ENCODE assay signal across 22 mouse cellular contexts in genomic region chr8:81766033-81766432, GRCm38 (mm10).
DNase-seq lines count a peak whose midpoint lies in the region; ATAC-seq and TF ChIP-seq lines count a peak whose summit lies in the region.
"Had no signal": no experiment of that assay in that cellular context is flagged by ENCODE, and none has a peak within 500 bp of the region (broad histone marks: within the 10 kb centered on the region; RNA-seq: fewer than 3 reads in every experiment).

No protein-coding gene starts in this region.

- DNase-seq in G1E (ENCODE audit: low spot score): no peak
- DNase-seq in embryonic facial prominence, embryonic 11.5 days (ENCODE audit: low spot score): peak; percentile 44
- DNase-seq in liver, embryonic 14.5 days (ENCODE audit: low read depth in 3 of 3, low spot score in 3 of 3): no peak
- peak; percentile 50 for DNase-seq in thymus, postnatal 14 days
- no peak for DNase-seq in left cerebral cortex, adult 8-10 months (ENCODE audit: low spot score in 2 of 2)
- DNase-seq in embryo, embryonic 9.5 days (ENCODE audit: extremely low spot score): no peak
- DNase-seq in lung, adult 18-20 months: no peak
- DNase-seq in cerebellum, postnatal 36 days: no peak
- DNase-seq: adrenal gland, adult 2 months; cerebellum, adult 18-20 months; forebrain, postnatal 0 days; gastrocnemius, postnatal 10 days; heart, postnatal 14 days; kidney, adult 2 months; kidney, postnatal 4 days; left cerebral cortex, postnatal 4 days; spleen, adult 18-20 months had no signal

- no peaks in the 10 kb centered on the region for H3K27me3 ChIP-seq in G1E (ENCODE audit: insufficient read depth, low read length)
- H3K27me3 ChIP-seq in embryonic facial prominence, embryonic 11.5 days (ENCODE audit: control insufficient read depth, insufficient read depth, low read length): no peaks in the 10 kb centered on the region
- no peaks in the 10 kb centered on the region for H3K27me3 ChIP-seq in liver, embryonic 14.5 days (ENCODE audit: control insufficient read depth, insufficient read depth, low read length)
- H3K27me3 ChIP-seq: CH12.LX; hindbrain, embryonic 15.5 days; lung, embryonic 15.5 days; neural tube, embryonic 15.5 days had no signal

- no peaks in the 10 kb centered on the region for H3K9me3 ChIP-seq in G1E (replicated peaks)
- H3K9me3 ChIP-seq in embryonic facial prominence, embryonic 11.5 days (replicated peaks; ENCODE audit: control insufficient read depth, low read length): no peaks in the 10 kb centered on the region
- no peaks in the 10 kb centered on the region for H3K9me3 ChIP-seq in liver, embryonic 14.5 days (ENCODE audit: control insufficient read depth, low read length)
- H3K9me3 ChIP-seq: hindbrain, embryonic 15.5 days; lung, embryonic 15.5 days; neural tube, embryonic 15.5 days had no signal

- 57% methylated on average over 5 of the region's 5 CpGs for WGBS in embryonic facial prominence, embryonic 11.5 days
- WGBS in liver, embryonic 14.5 days (ENCODE audit: insufficient replicate concordance): 19% methylated on average over 5 of the region's 5 CpGs

- peaks cover 2% of the 10 kb centered on the region for H3K36me3 ChIP-seq in G1E (replicated peaks)
- no peaks in the 10 kb centered on the region for H3K36me3 ChIP-seq in embryonic facial prominence, embryonic 11.5 days (replicated peaks; ENCODE audit: control insufficient read depth, insufficient read depth, low read depth, low read length)
- no peaks in the 10 kb centered on the region for H3K36me3 ChIP-seq in liver, embryonic 14.5 days (replicated peaks; ENCODE audit: control insufficient read depth, insufficient read depth, low read depth)
- H3K36me3 ChIP-seq: hindbrain, embryonic 15.5 days; lung, embryonic 15.5 days; neural tube, embryonic 15.5 days had no signal

- no peak overlapping the region for H3K4me2 ChIP-seq in embryonic facial prominence, embryonic 11.5 days (ENCODE audit: low read depth, low read length)
- H3K4me2 ChIP-seq in liver, embryonic 14.5 days (ENCODE audit: low read depth): no peak overlapping the region; the same call in 1 of the 2 replicates
- H3K4me2 ChIP-seq: hindbrain, embryonic 15.5 days; lung, embryonic 15.5 days; neural tube, embryonic 15.5 days had no signal

- H3K9ac ChIP-seq in embryonic facial prominence, embryonic 11.5 days (replicated peaks; ENCODE audit: low read length): no peak overlapping the region
- no peak overlapping the region for H3K9ac ChIP-seq in liver, embryonic 14.5 days (replicated peaks)
- H3K9ac ChIP-seq: forebrain, postnatal 0 days; hindbrain, embryonic 15.5 days; lung, embryonic 15.5 days; neural tube, embryonic 15.5 days had no signal

- TF ChIP-seq EP300 in liver, embryonic 14.5 days (IDR thresholded peaks at IDR 0.05; ENCODE audit: low read depth): no peak

- peak; percentile 59 for ATAC-seq in G1E (ENCODE audit: extremely low read depth, insufficient number of reproducible peaks, low FRiP score, poor library complexity, severe bottlenecking)
- ATAC-seq in embryonic facial prominence, embryonic 11.5 days (replicated peaks; ENCODE audit: insufficient number of reproducible peaks, low FRiP score, low TSS enrichment, low read depth): no peak
- peak; percentile 59; the same call in 1 of the 2 replicates for ATAC-seq in liver, embryonic 14.5 days (ENCODE audit: insufficient read depth)
- ATAC-seq: forebrain, postnatal 0 days had no signal

- TF ChIP-seq CTCF in G1E (IDR thresholded peaks at IDR 0.05; ENCODE audit: low read depth, low read length): no peak
- no peak for TF ChIP-seq CTCF in liver, embryonic 14.5 days (IDR thresholded peaks at IDR 0.05; ENCODE audit: low read depth)

- H3K4me3 ChIP-seq in G1E (ENCODE audit: low read depth, low read length): no peak overlapping the region; the same call in 1 of the 2 replicates
- no peak overlapping the region for H3K4me3 ChIP-seq in embryonic facial prominence, embryonic 11.5 days (ENCODE audit: low read depth, low read length)
- H3K4me3 ChIP-seq in liver, embryonic 14.5 days (ENCODE audit: insufficient read depth in 1 of 2, low read depth in 2 of 2, low read length in 2 of 2): no peak overlapping the region
- H3K4me3 ChIP-seq: hindbrain, embryonic 15.5 days; lung, embryonic 15.5 days; neural tube, embryonic 15.5 days had no signal

- H3K4me1 ChIP-seq in G1E (ENCODE audit: insufficient read depth, low read depth, low read length): peaks cover 51% of the 10 kb centered on the region
- H3K4me1 ChIP-seq in embryonic facial prominence, embryonic 11.5 days (ENCODE audit: control insufficient read depth, insufficient read depth, low read length): peaks cover 5% of the 10 kb centered on the region
- peaks cover 2 to 19% of the 10 kb centered on the region in 2 experiments for H3K4me1 ChIP-seq in liver, embryonic 14.5 days (replicated peaks; ENCODE audit: control insufficient read depth in 2 of 2, insufficient read depth in 2 of 2, low read length in 1 of 2)

- 0 out of 2 replicates have a peak overlapping the region, but pooled peaks have one; percentile 15 for H3K27ac ChIP-seq in embryonic facial prominence, embryonic 11.5 days (replicated peaks; ENCODE audit: low read depth, low read length)
- H3K27ac ChIP-seq in liver, embryonic 14.5 days: no peak overlapping the region
- H3K27ac ChIP-seq: hindbrain, embryonic 15.5 days; lung, embryonic 15.5 days; neural tube, embryonic 15.5 days; stomach, postnatal 0 days had no signal

Comparison
In these comparisons a context has a peak if more than half of its experiments do, and no peak if none do; other contexts are left out.
1. DNase-seq: peak in embryonic facial prominence, embryonic 11.5 days (single experiment) and thymus, postnatal 14 days (single experiment); none in G1E (single experiment), liver, embryonic 14.5 days (0 of 3), left cerebral cortex, adult 8-10 months (0 of 2), embryo, embryonic 9.5 days (single experiment), lung, adult 18-20 months (0 of 2) and cerebellum, postnatal 36 days (0 of 2).